Comparison of ENCODE assay signal across 25 mouse cellular contexts in the genomic region with DNA sequence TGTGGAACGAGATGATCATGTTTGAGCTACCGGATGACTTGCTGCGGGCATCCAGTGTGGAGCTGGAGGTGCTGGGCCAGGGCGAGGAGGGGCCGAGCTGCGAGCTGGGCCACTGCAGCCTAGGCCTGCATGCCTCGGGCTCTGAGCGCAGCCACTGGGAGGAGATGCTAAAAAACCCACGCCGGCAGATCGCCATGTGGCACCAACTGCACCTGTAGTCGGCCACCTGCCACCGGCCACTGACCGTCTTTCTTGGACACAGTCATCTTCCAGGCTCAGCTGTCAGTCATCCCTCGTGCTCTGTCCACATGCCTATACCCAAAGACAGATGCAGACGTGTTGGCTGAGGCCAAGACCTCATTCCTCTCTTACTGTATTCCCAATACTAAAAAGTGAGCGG. TPM values are rescaled to one million over a fixed set of nuclear protein-coding genes. Genes with fewer than 3 reads are reported as not detected.
DNase-seq lines count a peak whose midpoint lies in the region; ATAC-seq and TF ChIP-seq lines count a peak whose summit lies in the region.
"Had no signal": no experiment of that assay in that cellular context is flagged by ENCODE, and none has a peak within 500 bp of the region (broad histone marks: within the 10 kb centered on the region; RNA-seq: fewer than 3 reads in every experiment).

No protein-coding gene starts in this region.

- no peak overlapping the region for H3K4me2 ChIP-seq in midbrain, embryonic 13.5 days (replicated peaks)
- no peak overlapping the region for H3K4me2 ChIP-seq in midbrain, postnatal 0 days (ENCODE audit: low read depth, low read length, poor library complexity, severe bottlenecking)
- H3K4me2 ChIP-seq in myocyte (ENCODE audit: low read depth) = no peak overlapping the region
- H3K4me2 ChIP-seq: embryonic facial prominence, embryonic 13.5 days; hindbrain, embryonic 13.5 days; midbrain, embryonic 15.5 days; stomach, embryonic 15.5 days had no signal

- peak; percentile 24; the same call in 1 of the 2 replicates for ATAC-seq in midbrain, embryonic 13.5 days
- no peak for ATAC-seq in midbrain, postnatal 0 days (ENCODE audit: low FRiP score)
- ATAC-seq in megakaryocyte progenitor cell, adult 5-6 weeks (replicated peaks; ENCODE audit: poor library complexity) = no peak
- ATAC-seq: CD4-positive, CD25-positive, alpha-beta regulatory T cell, adult 4 months; forebrain, postnatal 0 days; inflammation-experienced regulatory T-cells, adult 6 months; liver, postnatal 0 days; midbrain, embryonic 15.5 days; Patski had no signal

- H3K9ac ChIP-seq in midbrain, embryonic 13.5 days (replicated peaks) = no peak overlapping the region
- H3K9ac ChIP-seq in midbrain, postnatal 0 days (replicated peaks; ENCODE audit: low read length, poor library complexity, severe bottlenecking) = no peak overlapping the region
- H3K9ac ChIP-seq: embryonic facial prominence, embryonic 13.5 days; forebrain, postnatal 0 days; hindbrain, embryonic 13.5 days; liver, postnatal 0 days; midbrain, embryonic 15.5 days; stomach, embryonic 15.5 days had no signal

- no peak overlapping the region for H3K27ac ChIP-seq in midbrain, embryonic 13.5 days
- no peak overlapping the region for H3K27ac ChIP-seq in midbrain, postnatal 0 days (ENCODE audit: low read depth, low read length)
- H3K27ac ChIP-seq: embryonic facial prominence, embryonic 13.5 days; heart, embryonic 10.5 days; hindbrain, embryonic 13.5 days; midbrain, embryonic 15.5 days; stomach, embryonic 15.5 days had no signal

- 0 out of 2 replicates have a peak, but pooled peaks cover 3% of the 10 kb centered on the region for H3K9me3 ChIP-seq in midbrain, embryonic 13.5 days
- no peaks in the 10 kb centered on the region for H3K9me3 ChIP-seq in midbrain, postnatal 0 days (ENCODE audit: low read length)
- H3K9me3 ChIP-seq: embryonic facial prominence, embryonic 13.5 days; heart, embryonic 10.5 days; midbrain, embryonic 15.5 days; stomach, embryonic 15.5 days had no signal

- TF ChIP-seq POLR2A in myocyte (IDR thresholded peaks at IDR 0.05; ENCODE audit: insufficient read length, low read depth) = no peak

- no peak overlapping the region for H3ac ChIP-seq in myocyte (ENCODE audit: control insufficient read depth, insufficient read length)

- peaks cover 11% of the 10 kb centered on the region for H3K4me1 ChIP-seq in midbrain, embryonic 13.5 days (replicated peaks)
- H3K4me1 ChIP-seq in midbrain, postnatal 0 days (ENCODE audit: insufficient read depth, low read length) = no peaks in the 10 kb centered on the region

- intact Hi-C loops in gastrocnemius, postnatal 36 days (cut with DNase I) = loop anchor here (5.0 kb wide), 1 partner anchor 51 kb away; no protein-coding TSS in a partner anchor

- WGBS in midbrain, embryonic 13.5 days = 94% methylated on average over 17 of the region's 17 CpGs
- 91% methylated on average over 17 of the region's 17 CpGs for WGBS in midbrain, postnatal 0 days

- no peaks in the 10 kb centered on the region for H3K36me3 ChIP-seq in midbrain, embryonic 13.5 days
- peaks cover 12% of the 10 kb centered on the region for H3K36me3 ChIP-seq in midbrain, postnatal 0 days (ENCODE audit: insufficient read depth, low read length)
- peaks cover 4% of the 10 kb centered on the region for H3K36me3 ChIP-seq in myocyte (ENCODE audit: control insufficient read depth, insufficient read depth)
- H3K36me3 ChIP-seq: embryonic facial prominence, embryonic 13.5 days; heart, embryonic 10.5 days; hindbrain, embryonic 13.5 days; midbrain, embryonic 15.5 days; stomach, embryonic 15.5 days had no signal

- H3K79me2 ChIP-seq in myocyte (ENCODE audit: control insufficient read depth, insufficient read depth) = no peaks in the 10 kb centered on the region

- no peak overlapping the region for H3K4me3 ChIP-seq in midbrain, embryonic 13.5 days (replicated peaks)
- no peak overlapping the region for H3K4me3 ChIP-seq in midbrain, postnatal 0 days (ENCODE audit: low read depth, low read length)
- no peak overlapping the region for H3K4me3 ChIP-seq in myocyte
- H3K4me3 ChIP-seq: embryonic facial prominence, embryonic 13.5 days; heart, embryonic 10.5 days; hindbrain, embryonic 13.5 days; megakaryocyte, embryonic 14.5 days; midbrain, embryonic 15.5 days; stomach, embryonic 15.5 days had no signal

- DNase-seq in gastrocnemius, adult 18-20 months (ENCODE audit: low spot score) = peak; percentile 8
- no peak for DNase-seq in gastrocnemius, postnatal 36 days
- DNase-seq in midbrain, postnatal 0 days (ENCODE audit: low spot score) = no peak
- peak; percentile 83 to 86 for DNase-seq in cerebellum, postnatal 14 days
- no peak for DNase-seq in kidney, postnatal 14 days
- DNase-seq: adrenal gland, postnatal 10 days; forebrain, postnatal 0 days; kidney, adult 2 months; kidney, postnatal 36 days; liver, postnatal 0 days; lung, postnatal 14 days; thymus, adult 18-20 months had no signal

- TF ChIP-seq CTCF in midbrain, postnatal 0 days (IDR thresholded peaks at IDR 0.05) = no peak

- no peaks in the 10 kb centered on the region for H3K27me3 ChIP-seq in midbrain, embryonic 13.5 days
- H3K27me3 ChIP-seq in midbrain, postnatal 0 days (ENCODE audit: insufficient read depth, low read length) = no peaks in the 10 kb centered on the region
- no peaks in the 10 kb centered on the region for H3K27me3 ChIP-seq in myocyte (ENCODE audit: control insufficient read depth, insufficient read depth, insufficient read length)
- H3K27me3 ChIP-seq: embryonic facial prominence, embryonic 13.5 days; midbrain, embryonic 15.5 days; stomach, embryonic 15.5 days had no signal

TF ChIP-seq in myocyte, 11 proteins besides CTCF, POLR2A, EP300 and RAD21:
- TF ChIP-seq MYOG (IDR thresholded peaks at IDR 0.05; ENCODE audit: control insufficient read depth in 1 of 3, insufficient read depth in 1 of 3, insufficient read length in 2 of 3, low read depth in 2 of 3) (peak in 2 of 3 experiments; percentile 94 to 96), CEBPB (IDR thresholded peaks at IDR 0.05; ENCODE audit: insufficient read depth, poor library complexity, severe bottlenecking) (no peak), SRF (IDR thresholded peaks at IDR 0.05; ENCODE audit: control insufficient read depth, insufficient read length, low read depth) (no peak), E2F4 (IDR thresholded peaks at IDR 0.05; ENCODE audit: insufficient read depth) (no peak), POLR2AphosphoS2 (IDR thresholded peaks at IDR 0.05; ENCODE audit: insufficient read length, low read depth) (no peak), TCF12 (IDR thresholded peaks at IDR 0.05; ENCODE audit: insufficient read depth, poor library complexity, severe bottlenecking) (peak; percentile 67), USF1 (IDR thresholded peaks at IDR 0.05; ENCODE audit: low read depth) (no peak), REST (IDR thresholded peaks at IDR 0.05; ENCODE audit: insufficient read depth, insufficient read length) (no peak), MAX (IDR thresholded peaks at IDR 0.05; ENCODE audit: low read depth) (no peak), TCF3 (IDR thresholded peaks at IDR 0.05; ENCODE audit: insufficient read length, low read depth) (peak; percentile 90), MYOD1 (IDR thresholded peaks at IDR 0.05; ENCODE audit: control insufficient read depth in 1 of 3, insufficient read length in 2 of 3, low read depth in 2 of 3) (peak in 2 of 3 experiments; percentile 80 to 98)

RNA-seq across cellular contexts. Expression of a gene that starts 38.6 kb away (rescaled TPM):
- under 1 TPM in 1 of 2 experiments, not detected in 1; 0.21 TPM for total RNA-seq in gastrocnemius, adult 18-20 months (2021)
- under 1 TPM in 1 of 2 experiments, not detected in 1; 0.20 TPM for total RNA-seq in gastrocnemius, postnatal 36 days (2021)
- 62.3 and 99.1 TPM in 2 replicates for polyA plus RNA-seq in midbrain, embryonic 13.5 days (2015; fragmentation: Nextera tagmentation; extraction: Ambion mirVana)
- 188 and 190 TPM in 2 replicates for total RNA-seq in midbrain, postnatal 0 days (2014; rRNA removed)
- 106 and 107 TPM in 2 replicates for polyA plus RNA-seq in midbrain, postnatal 0 days (2015; fragmentation: Nextera tagmentation; extraction: Ambion mirVana)
- 49.7 TPM for polyA plus RNA-seq in myocyte (2012; fragmentation: generic; extraction: Trizol)
- not detected in 2 replicates for total RNA-seq in megakaryocyte progenitor cell, adult 5-6 weeks (2015)
- total RNA-seq in megakaryocyte progenitor cell, adult 5-6 weeks (2017) = not detected in 2 replicates
- total RNA-seq: liver, adult 2 months had no signal
- polyA plus RNA-seq: CD4-positive, CD25-positive, alpha-beta regulatory T cell, adult 4 months; inflammation-experienced regulatory T-cells, adult 6 months; liver, adult 2 months had no signal

Comparison
In these comparisons a context has a peak if more than half of its experiments do, and no peak if none do; other contexts are left out.
1. DNase-seq: peak in gastrocnemius, adult 18-20 months (single experiment) and cerebellum, postnatal 14 days (2 of 2); none in gastrocnemius, postnatal 36 days (0 of 2), midbrain, postnatal 0 days (single experiment) and kidney, postnatal 14 days (single experiment).
2. RNA of a gene that starts 38.6 kb away (total RNA-seq): 188 to 190 TPM in midbrain, postnatal 0 days; 0.21 TPM in gastrocnemius, adult 18-20 months, 0.20 TPM in gastrocnemius, postnatal 36 days and not detected in megakaryocyte progenitor cell, adult 5-6 weeks; every median in the first group is over 100 times any median in the second.